Mouse (Mus musculus): ENCODE data around the gene Mrto4. TPM values are rescaled to one million over a fixed set of nuclear protein-coding genes. Genes with fewer than 3 reads are reported as not detected.

Gene Mrto4
- total and polyA plus RNA-seq, 3 experiments: 176 to 225 (median 195) TPM

DNA sequence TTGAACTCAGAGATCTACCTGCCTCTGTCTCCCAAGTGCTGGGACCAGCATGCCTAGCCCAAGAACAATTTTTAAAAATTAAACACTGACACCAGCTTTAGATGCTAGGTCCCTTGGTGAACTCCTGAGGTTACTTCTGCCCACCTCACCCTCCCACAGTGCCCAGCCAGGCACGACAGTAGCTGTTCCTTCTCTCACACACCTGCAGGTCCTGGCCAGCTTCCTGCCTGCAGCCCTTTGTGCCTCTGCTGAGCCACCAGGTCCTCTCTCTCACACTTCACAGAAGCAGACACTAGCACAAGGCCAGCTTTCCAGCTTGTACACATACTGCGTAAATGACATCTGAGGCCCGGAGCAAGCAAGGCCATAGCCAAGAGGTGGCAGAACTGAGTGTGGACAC, 46.9 kb downstream of the Mrto4 start:
- Histone ChIP-seq H3K79me2 (replicated peaks; ENCODE audit: control insufficient read depth, extremely low read depth, insufficient read depth, poor library complexity, severe bottlenecking) (no peaks in the 10 kb centered on the region), H3K4me3 (replicated peaks in 1 of 3; ENCODE audit: low read depth in 2 of 3, low read length in 2 of 3, poor library complexity in 1 of 3) (no peak overlapping the region), H3K4me2 (ENCODE audit: insufficient read depth, low read depth, poor library complexity, severe bottlenecking) (no peak overlapping the region), H3K27ac (ENCODE audit: insufficient read depth, low read depth) (no peak overlapping the region), H3K9ac (ENCODE audit: insufficient read depth, low read depth) (no peak overlapping the region), H3K36me3 (replicated peaks in 1 of 2; ENCODE audit: control insufficient read depth in 1 of 2, insufficient read depth in 1 of 2, low read length in 1 of 2) (peaks cover 6 to 39% of the 10 kb centered on the region in 2 experiments), H3K4me1 (ENCODE audit: control insufficient read depth in 1 of 2, insufficient read depth in 2 of 2) (peaks cover 22 to 48% of the 10 kb centered on the region in 2 experiments), H3K9me3 (replicated peaks; ENCODE audit: low read length) (no peaks in the 10 kb centered on the region), H3K27me3 (replicated peaks) (peaks cover 6% of the 10 kb centered on the region)
- no peak for DNase-seq (ENCODE audit: extremely low read depth)
- in situ Hi-C loops (cut with MboI; ENCODE audit: low pct_ligation_motif_present, low pct_unique_long_range_greater_than_20kb, low sequenced_read_pairs): no loop called here
- TF ChIP-seq MAX (IDR thresholded peaks at IDR 0.05; ENCODE audit: low read length): no peak
- no peak for TF ChIP-seq CHD2 (IDR thresholded peaks at IDR 0.05; ENCODE audit: low read length)
- dilution Hi-C loops (cut with MboI; ENCODE audit: extremely low pct_ligation_motif_present, extremely low pct_unique_long_range_greater_than_20kb, low sequenced_read_pairs): no loop called here

DNA sequence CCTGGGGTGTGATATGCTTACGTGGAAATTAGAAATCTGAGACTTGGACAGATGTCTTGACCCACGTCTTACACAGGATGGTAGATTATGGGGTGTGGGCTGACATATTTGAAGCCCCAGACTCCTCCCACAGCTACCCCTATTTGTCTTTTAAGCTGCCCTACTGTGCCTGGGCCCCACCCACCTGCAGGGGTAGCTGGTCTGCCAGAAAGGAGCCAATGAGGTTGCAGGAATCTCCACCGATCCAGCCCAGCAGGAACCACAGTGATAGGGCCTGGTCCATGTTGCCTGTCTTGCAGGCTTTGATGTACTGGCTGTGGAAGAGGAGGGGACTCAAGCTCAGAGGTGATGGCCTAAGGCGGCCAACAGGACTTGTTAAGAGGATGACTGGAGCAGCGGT, 50.1 kb downstream of the Mrto4 start:
- Histone ChIP-seq H3K4me1 (ENCODE audit: control insufficient read depth in 1 of 2, insufficient read depth in 2 of 2) (peaks cover 23 to 47% of the 10 kb centered on the region in 2 experiments), H3K9ac (ENCODE audit: insufficient read depth, low read depth) (no peak overlapping the region), H3K4me3 (replicated peaks in 1 of 3; ENCODE audit: low read depth in 2 of 3, low read length in 2 of 3, poor library complexity in 1 of 3) (no peak overlapping the region), H3K4me2 (ENCODE audit: insufficient read depth, low read depth, poor library complexity, severe bottlenecking) (no peak overlapping the region), H3K79me2 (replicated peaks; ENCODE audit: control insufficient read depth, extremely low read depth, insufficient read depth, poor library complexity, severe bottlenecking) (no peaks in the 10 kb centered on the region), H3K36me3 (replicated peaks in 1 of 2; ENCODE audit: control insufficient read depth in 1 of 2, insufficient read depth in 1 of 2, low read length in 1 of 2) (peaks cover 6 to 66% of the 10 kb centered on the region in 2 experiments), H3K27ac (ENCODE audit: insufficient read depth, low read depth) (no peak overlapping the region), H3K27me3 (replicated peaks) (no peaks in the 10 kb centered on the region), H3K9me3 (replicated peaks; ENCODE audit: low read length) (no peaks in the 10 kb centered on the region)
- TF ChIP-seq ELF1 (IDR thresholded peaks at IDR 0.05; ENCODE audit: low read depth, low read length) (no peak), POLR2AphosphoS2 (IDR thresholded peaks at IDR 0.05; ENCODE audit: low read depth, low read length) (no peak), ZKSCAN1 (IDR thresholded peaks at IDR 0.05; ENCODE audit: borderline replicate concordance, low read depth, low read length) (no peak), TCF12 (IDR thresholded peaks at IDR 0.05; ENCODE audit: low read depth, low read length) (no peak), CTCF (conservative IDR thresholded peaks at IDR 0.05 in 1 of 2, IDR thresholded peaks at IDR 0.05 in 1 of 2; ENCODE audit: low read depth in 2 of 2, low read length in 2 of 2) (no peak), HCFC1 (IDR thresholded peaks at IDR 0.05; ENCODE audit: low read depth, low read length) (no peak), POLR2A (IDR thresholded peaks at IDR 0.05; ENCODE audit: low read depth, low read length) (no peak), SIN3A (IDR thresholded peaks at IDR 0.05; ENCODE audit: low read length) (no peak), MXI1 (IDR thresholded peaks at IDR 0.05; ENCODE audit: low read depth, low read length) (no peak), CHD1 (IDR thresholded peaks at IDR 0.05; ENCODE audit: low read depth, low read length) (no peak), CHD2 (IDR thresholded peaks at IDR 0.05; ENCODE audit: low read length) (no peak), RCOR1 (conservative IDR thresholded peaks at IDR 0.05; ENCODE audit: low read depth, low read length) (no peak)
- dilution Hi-C loops (cut with MboI; ENCODE audit: extremely low pct_ligation_motif_present, extremely low pct_unique_long_range_greater_than_20kb, low sequenced_read_pairs): no loop called here
- in situ Hi-C loops (cut with MboI; ENCODE audit: low pct_ligation_motif_present, low pct_unique_long_range_greater_than_20kb, low sequenced_read_pairs): no loop called here
- no peak for DNase-seq (ENCODE audit: extremely low read depth)

DNA sequence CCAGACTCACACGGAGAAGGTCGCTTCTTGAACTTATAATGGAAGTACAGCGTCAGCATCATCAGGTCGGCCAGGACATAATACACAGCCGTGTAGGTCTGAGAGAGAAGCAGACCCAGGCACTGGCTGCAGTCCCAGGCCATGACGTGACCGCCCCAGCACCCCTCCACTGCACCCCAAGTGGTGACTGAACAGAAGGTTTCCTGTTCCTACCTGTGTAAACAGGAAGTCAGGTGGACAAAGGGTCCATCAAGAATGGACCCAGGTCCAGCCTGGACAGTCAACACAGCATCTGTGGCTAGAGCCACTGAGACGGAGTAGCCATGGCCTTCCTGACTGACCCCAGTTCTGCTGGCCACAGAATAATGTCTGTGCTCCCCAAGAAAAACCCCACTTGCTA, 50.6 kb downstream of the Mrto4 start:
- Histone ChIP-seq H3K27ac (ENCODE audit: insufficient read depth, low read depth) (no peak overlapping the region), H3K36me3 (replicated peaks in 1 of 2; ENCODE audit: control insufficient read depth in 1 of 2, insufficient read depth in 1 of 2, low read length in 1 of 2) (peaks cover 6 to 68% of the 10 kb centered on the region in 2 experiments), H3K9me3 (replicated peaks; ENCODE audit: low read length) (no peaks in the 10 kb centered on the region), H3K79me2 (replicated peaks; ENCODE audit: control insufficient read depth, extremely low read depth, insufficient read depth, poor library complexity, severe bottlenecking) (no peaks in the 10 kb centered on the region), H3K4me3 (replicated peaks in 1 of 3; ENCODE audit: low read depth in 2 of 3, low read length in 2 of 3, poor library complexity in 1 of 3) (no peak overlapping the region), H3K4me1 (ENCODE audit: control insufficient read depth in 1 of 2, insufficient read depth in 2 of 2) (peaks cover 27 to 49% of the 10 kb centered on the region in 2 experiments), H3K4me2 (ENCODE audit: insufficient read depth, low read depth, poor library complexity, severe bottlenecking) (no peak overlapping the region), H3K9ac (ENCODE audit: insufficient read depth, low read depth) (no peak overlapping the region), H3K27me3 (replicated peaks) (no peaks in the 10 kb centered on the region)
- no peak for TF ChIP-seq ZNF384 (IDR thresholded peaks at IDR 0.05; ENCODE audit: low read depth, low read length)
- TF ChIP-seq USF2 (conservative IDR thresholded peaks at IDR 0.05; ENCODE audit: low read depth, low read length): no peak
- no peak for TF ChIP-seq E2F4 (IDR thresholded peaks at IDR 0.05; ENCODE audit: insufficient replicate concordance, low read depth, low read length)
- no peak for TF ChIP-seq MXI1 (IDR thresholded peaks at IDR 0.05; ENCODE audit: low read depth, low read length)
- TF ChIP-seq JUND (conservative IDR thresholded peaks at IDR 0.05; ENCODE audit: low read depth, low read length): no peak
- TF ChIP-seq IRF4 (IDR thresholded peaks at IDR 0.05; ENCODE audit: low read depth, low read length): no peak
- TF ChIP-seq RCOR1 (conservative IDR thresholded peaks at IDR 0.05; ENCODE audit: low read depth, low read length): no peak
- no peak for TF ChIP-seq USF1 (IDR thresholded peaks at IDR 0.05; ENCODE audit: low read depth, low read length)
- no peak for TF ChIP-seq CHD2 (IDR thresholded peaks at IDR 0.05; ENCODE audit: low read length)
- no peak for TF ChIP-seq BHLHE40 (IDR thresholded peaks at IDR 0.05; ENCODE audit: low read depth, low read length)
- no peak for TF ChIP-seq HCFC1 (IDR thresholded peaks at IDR 0.05; ENCODE audit: low read depth, low read length)
- TF ChIP-seq RAD21 (IDR thresholded peaks at IDR 0.05; ENCODE audit: low read depth, low read length): no peak
- no peak for TF ChIP-seq EP300 (IDR thresholded peaks at IDR 0.05; ENCODE audit: low read length)
- no peak for TF ChIP-seq POLR2AphosphoS2 (IDR thresholded peaks at IDR 0.05; ENCODE audit: low read depth, low read length)
- TF ChIP-seq GABPA (IDR thresholded peaks at IDR 0.05; ENCODE audit: insufficient replicate concordance, low read depth, low read length): no peak
- TF ChIP-seq MAZ (IDR thresholded peaks at IDR 0.05; ENCODE audit: low read depth, low read length): no peak
- dilution Hi-C loops (cut with MboI; ENCODE audit: extremely low pct_ligation_motif_present, extremely low pct_unique_long_range_greater_than_20kb, low sequenced_read_pairs) (no loop called here), in situ Hi-C loops (cut with MboI; ENCODE audit: low pct_ligation_motif_present, low pct_unique_long_range_greater_than_20kb, low sequenced_read_pairs) (no loop called here)
- DNase-seq (ENCODE audit: extremely low read depth): no peak
